Mouse (Mus musculus) c-Kit-negative CD71-positive TER-119-positive erythroid progenitor cells, embryonic 14.5 days (primary cell): ENCODE data around the gene Olfr820.
"Not testable (repeated sequence)": the region's sequence is repeated elsewhere in the genome, so short reads cannot be mapped to it uniquely, and the experiment has no call there.

Experiments used
- DNase-seq: peaks from one replicate; pipeline ENCODE4 v3.0.0-alpha.2; 2013; ENCODE audit warnings: low read depth, low spot score

Gene Olfr820

GRCm38 (mm10) chr10:130012321-130012720, at the start of gene Olfr820:
Olfr820 (plus strand) TSS chr10:130012621.
- DNase-seq = no peak

DNA sequence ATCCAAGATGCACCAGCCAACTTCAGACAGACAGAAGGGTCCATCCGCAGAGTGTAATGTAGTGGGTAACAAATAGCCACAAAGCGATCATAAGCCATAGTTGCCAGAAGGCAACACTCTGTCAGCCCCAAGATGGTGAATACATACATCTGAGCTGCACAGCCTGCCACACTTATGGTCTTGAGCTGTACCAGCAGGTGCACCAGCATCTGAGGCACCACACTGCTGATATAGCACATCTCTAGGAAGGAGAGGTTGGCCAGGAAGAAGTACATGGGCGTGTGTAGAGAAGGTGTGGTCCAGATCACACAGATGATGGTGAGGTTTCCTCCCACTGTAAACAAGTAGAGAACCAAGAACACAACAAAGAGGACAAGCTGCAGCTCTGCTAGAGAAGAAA, 46.2 kb upstream of the Olfr820 start:
- not testable (repeated sequence) for DNase-seq

DNA sequence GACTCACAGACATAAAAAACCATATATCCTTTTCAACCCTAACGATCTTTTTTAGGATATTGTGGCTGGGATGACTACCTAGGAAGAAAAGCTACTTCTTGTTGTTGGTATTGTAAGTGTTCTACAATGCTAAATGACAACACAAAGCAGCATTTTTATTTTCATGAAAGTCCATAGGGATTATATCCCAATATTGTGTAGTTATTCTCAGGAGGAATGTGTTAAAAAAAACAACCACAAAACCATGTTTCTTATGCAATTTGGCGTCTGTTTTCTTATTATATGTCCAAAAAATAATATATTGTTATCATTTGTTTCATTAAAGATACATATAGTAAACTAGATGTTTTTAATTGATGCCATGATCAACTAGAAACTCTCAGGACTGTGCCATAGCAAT, 45.3 kb upstream of the Olfr820 start, which contains the start of gene Olfr819:
Gene Olfr819 (minus strand): TSS at position 101 of the 400 bp plus-strand sequence.
- not testable (repeated sequence) for DNase-seq

GRCm38 (mm10) chr10:129972994-129973393, 39.4 kb upstream of the Olfr820 start:
- DNase-seq = not testable (repeated sequence)

DNA sequence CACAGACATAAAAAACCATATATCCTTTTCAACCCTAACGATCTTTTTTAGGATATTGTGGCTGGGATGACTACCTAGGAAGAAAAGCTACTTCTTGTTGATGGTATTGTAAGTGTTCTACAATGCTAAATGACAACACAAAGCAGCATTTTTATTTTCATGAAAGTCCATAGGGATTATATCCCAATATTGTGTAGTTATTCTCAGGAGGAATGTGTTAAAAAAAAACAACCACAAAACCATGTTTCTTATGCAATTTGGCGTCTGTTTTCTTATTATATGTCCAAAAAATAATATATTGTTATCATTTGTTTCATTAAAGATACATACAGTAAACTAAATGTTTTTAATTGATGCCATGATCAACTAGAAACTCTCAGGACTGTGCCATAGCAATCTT, 36.4 kb upstream of the Olfr820 start, which contains the start of gene Olfr247:
Gene Olfr247 (minus strand): TSS at position 101 of the 400 bp plus-strand sequence.
- not testable (repeated sequence) for DNase-seq

DNA sequence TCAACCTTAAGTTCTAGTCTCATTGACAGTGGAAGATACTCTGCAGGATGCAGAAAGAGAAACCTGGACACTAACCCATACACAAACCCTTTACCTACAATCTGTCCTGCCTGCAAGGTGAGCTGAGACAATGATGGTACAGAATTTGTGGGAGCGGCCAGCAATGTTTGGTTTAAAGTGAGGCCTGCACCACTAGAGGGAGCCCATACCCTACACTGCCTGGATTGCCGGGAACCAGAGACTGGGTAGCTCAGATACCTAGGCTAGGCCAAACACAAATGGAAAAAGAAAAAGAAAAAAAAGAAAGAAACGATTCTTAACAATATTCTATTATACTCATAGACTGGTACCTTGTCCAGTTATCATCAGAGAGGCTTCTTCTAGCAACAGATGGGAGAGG, 30.6 kb upstream of the Olfr820 start:
- not testable (repeated sequence) for DNase-seq

- DNase-seq = not testable (repeated sequence)
These were observed 27.5 kb upstream of the Olfr820 start, which contains the start of gene Gm10310 for GRCm38 (mm10) chr10:129984962-129985361. Gm10310 (minus strand) TSS chr10:129985062.

GRCm38 (mm10) chr10:130004104-130004503, 8.3 kb upstream of the Olfr820 start:
- not testable (repeated sequence) for DNase-seq

DNA sequence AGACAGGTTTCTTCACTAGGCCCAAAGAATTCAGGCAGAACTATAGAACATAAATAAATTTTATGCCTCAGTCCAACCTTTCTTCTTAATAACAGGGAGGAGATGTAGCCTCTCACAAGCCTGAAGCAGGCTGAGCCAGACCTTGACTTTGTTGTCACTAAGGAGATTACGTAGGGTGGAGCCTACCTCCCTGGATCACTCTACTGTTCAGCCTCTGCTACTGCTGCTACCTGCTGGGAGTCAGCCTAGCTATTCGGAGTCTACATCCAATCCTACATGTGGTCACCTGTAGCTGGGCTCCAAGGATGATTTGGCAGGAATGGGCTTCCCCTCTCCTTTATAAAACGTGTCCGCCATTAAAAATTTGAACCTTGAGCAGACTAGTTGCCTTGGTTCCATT, 7.1 kb upstream of the Olfr820 start:
- not testable (repeated sequence) for DNase-seq

DNA sequence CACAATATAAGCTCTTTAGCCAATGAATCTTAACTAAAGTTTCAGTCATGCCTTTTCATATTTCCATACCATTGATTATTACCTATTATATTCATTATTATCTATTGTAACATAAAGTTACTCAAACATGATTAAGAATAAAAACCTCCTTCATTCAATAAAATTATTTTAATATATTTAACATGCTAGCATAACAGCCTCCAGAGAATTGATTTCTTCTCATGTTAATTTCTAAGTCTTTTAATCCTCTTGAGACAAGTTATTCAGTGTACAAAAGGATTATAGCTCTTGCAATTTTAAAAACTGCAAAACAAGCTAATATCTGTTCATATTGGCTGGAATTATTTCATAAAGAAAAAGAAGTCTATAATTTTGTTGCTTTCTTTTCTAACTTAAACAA, 17.6 kb downstream of the Olfr820 start, which contains the start of gene Olfr821:
Gene Olfr821 (plus strand): TSS at position 301 of the 400 bp plus-strand sequence.
- DNase-seq = no peak

GRCm38 (mm10) chr10:130037096-130037495, 24.7 kb downstream of the Olfr820 start:
- DNase-seq = no peak
